ENCODE assay signal across 13 mouse cellular contexts in genomic region chr7:142661811-142662210, GRCm38 (mm10). TPM values are rescaled to one million over a fixed set of nuclear protein-coding genes. Genes with fewer than 3 reads are reported as not detected.
DNase-seq lines count a peak whose midpoint lies in the region; ATAC-seq and TF ChIP-seq lines count a peak whose summit lies in the region.
"Had no signal": no experiment of that assay in that cellular context is flagged by ENCODE, and none has a peak within 500 bp of the region (broad histone marks: within the 10 kb centered on the region; RNA-seq: fewer than 3 reads in every experiment).

No protein-coding gene starts in this region.

- no peaks in the 10 kb centered on the region for H3K9me3 ChIP-seq in kidney, embryonic 14.5 days (ENCODE audit: control insufficient read depth, low read length)
- no peaks in the 10 kb centered on the region for H3K9me3 ChIP-seq in embryonic facial prominence, embryonic 10.5 days
- no peaks in the 10 kb centered on the region for H3K9me3 ChIP-seq in embryonic facial prominence, embryonic 12.5 days
- H3K9me3 ChIP-seq in limb, embryonic 14.5 days (ENCODE audit: control insufficient read depth, low read length), result no peaks in the 10 kb centered on the region

- no peak overlapping the region; the same call in 1 of the 2 replicates for H3K27ac ChIP-seq in kidney, embryonic 14.5 days (ENCODE audit: low read depth, low read length)
- H3K27ac ChIP-seq in embryonic facial prominence, embryonic 10.5 days (replicated peaks), result peak overlapping the region; percentile 89
- H3K27ac ChIP-seq in embryonic facial prominence, embryonic 12.5 days, result 0 out of 2 replicates have a peak overlapping the region, but pooled peaks have one; percentile 95
- H3K27ac ChIP-seq in limb, embryonic 14.5 days (replicated peaks; ENCODE audit: low read depth, low read length), result peak overlapping the region; percentile 96
- H3K27ac ChIP-seq: hindbrain, embryonic 14.5 days; left cerebral cortex, adult 2 months; macrophage had no signal

- H3K4me1 ChIP-seq in kidney, embryonic 14.5 days (ENCODE audit: control insufficient read depth, insufficient read depth, low read length), result peaks cover 16% of the 10 kb centered on the region
- peaks cover 60% of the 10 kb centered on the region for H3K4me1 ChIP-seq in embryonic facial prominence, embryonic 10.5 days
- peaks cover 12% of the 10 kb centered on the region; the same call in 1 of the 2 replicates for H3K4me1 ChIP-seq in embryonic facial prominence, embryonic 12.5 days
- peaks cover 3% of the 10 kb centered on the region; the same call in 1 of the 2 replicates for H3K4me1 ChIP-seq in limb, embryonic 14.5 days (ENCODE audit: control insufficient read depth, insufficient read depth, low read length)

- no peak for TF ChIP-seq POLR2A in limb, embryonic 14.5 days (IDR thresholded peaks at IDR 0.05; ENCODE audit: borderline replicate concordance, extremely low read depth, insufficient read depth, insufficient read length)

- peaks cover 3% of the 10 kb centered on the region; the same call in 1 of the 2 replicates for H3K36me3 ChIP-seq in kidney, embryonic 14.5 days (ENCODE audit: control insufficient read depth, insufficient read depth, low read length)
- peaks cover 13% of the 10 kb centered on the region for H3K36me3 ChIP-seq in embryonic facial prominence, embryonic 10.5 days (replicated peaks)
- 0 out of 2 replicates have a peak, but pooled peaks cover 6% of the 10 kb centered on the region for H3K36me3 ChIP-seq in embryonic facial prominence, embryonic 12.5 days
- peaks cover 10% of the 10 kb centered on the region for H3K36me3 ChIP-seq in limb, embryonic 14.5 days (ENCODE audit: control insufficient read depth, insufficient read depth, low read length)

- H3K27me3 ChIP-seq in kidney, embryonic 14.5 days (ENCODE audit: control insufficient read depth, insufficient read depth, low read length), result peaks cover 82% of the 10 kb centered on the region
- H3K27me3 ChIP-seq in embryonic facial prominence, embryonic 10.5 days (replicated peaks; ENCODE audit: low read depth, poor library complexity, severe bottlenecking), result peaks cover 100% of the 10 kb centered on the region
- H3K27me3 ChIP-seq in embryonic facial prominence, embryonic 12.5 days, result peaks cover 83% of the 10 kb centered on the region
- H3K27me3 ChIP-seq in limb, embryonic 14.5 days (ENCODE audit: control insufficient read depth, insufficient read depth, low read length), result peaks cover 72% of the 10 kb centered on the region

- H3K4me3 ChIP-seq in kidney, embryonic 14.5 days (ENCODE audit: low read length), result peak overlapping the region; percentile 64
- H3K4me3 ChIP-seq in embryonic facial prominence, embryonic 10.5 days, result peak overlapping the region; percentile 64
- H3K4me3 ChIP-seq in embryonic facial prominence, embryonic 12.5 days, result peak overlapping the region; percentile 62
- H3K4me3 ChIP-seq in limb, embryonic 14.5 days (replicated peaks; ENCODE audit: low read length), result peak overlapping the region; percentile 71
- H3K4me3 ChIP-seq: left cerebral cortex, adult 2 months had no signal

- peak overlapping the region; percentile 88; the same call in 1 of the 2 replicates for H3K9ac ChIP-seq in kidney, embryonic 14.5 days (ENCODE audit: low read depth, low read length)
- H3K9ac ChIP-seq in embryonic facial prominence, embryonic 12.5 days, result peak overlapping the region; percentile 91; the same call in 1 of the 2 replicates
- H3K9ac ChIP-seq in limb, embryonic 14.5 days (ENCODE audit: low read depth, low read length, severe bottlenecking), result peak overlapping the region; percentile 96
- H3K9ac ChIP-seq: hindbrain, embryonic 14.5 days had no signal

- no peak for DNase-seq in kidney, adult 18-20 months
- DNase-seq in embryonic facial prominence, embryonic 10.5 days (ENCODE audit: low spot score), result no peak
- DNase-seq in limb, embryonic 14.5 days (ENCODE audit: low spot score), result no peak
- DNase-seq in left cerebral cortex, adult 11 months (ENCODE audit: low spot score), result no peak
- DNase-seq: adrenal gland, postnatal 36 days; cerebellum, adult 18-20 months; kidney, postnatal 25 days had no signal

- peak overlapping the region; percentile 67 for H3K4me2 ChIP-seq in kidney, embryonic 14.5 days (replicated peaks; ENCODE audit: low read depth, low read length)
- H3K4me2 ChIP-seq in embryonic facial prominence, embryonic 12.5 days (replicated peaks), result peak overlapping the region; percentile 56
- peak overlapping the region; percentile 67 for H3K4me2 ChIP-seq in limb, embryonic 14.5 days (replicated peaks; ENCODE audit: low read depth, low read length, severe bottlenecking)

- no peak for ATAC-seq in kidney, embryonic 14.5 days (ENCODE audit: low FRiP score, low TSS enrichment)
- ATAC-seq in embryonic facial prominence, embryonic 12.5 days (ENCODE audit: insufficient number of reproducible peaks, insufficient read depth, low FRiP score, low TSS enrichment), result no peak
- ATAC-seq in limb, embryonic 14.5 days (ENCODE audit: low FRiP score, low read depth), result no peak
- no peak for ATAC-seq in monocyte, adult 5-6 weeks (replicated peaks; ENCODE audit: insufficient number of reproducible peaks, low FRiP score, low TSS enrichment, poor library complexity, severe bottlenecking)

RNA-seq across cellular contexts. Expression of gene Igf2, which starts 4.8 kb away (rescaled TPM):
- 627 and 715 TPM in 2 replicates for polyA plus RNA-seq in kidney, embryonic 14.5 days (2014; fragmentation: Nextera tagmentation; extraction: Ambion mirVana)
- polyA plus RNA-seq in embryonic facial prominence, embryonic 10.5 days (2016; fragmentation: Nextera tagmentation; extraction: Ambion mirVana), result 360 and 378 TPM in 2 replicates
- 701 and 722 TPM in 2 replicates for polyA plus RNA-seq in embryonic facial prominence, embryonic 12.5 days (2016; fragmentation: Nextera tagmentation; extraction: Ambion mirVana)
- 4,240 and 5,416 TPM in 2 replicates for polyA plus RNA-seq in limb, embryonic 14.5 days (2012; rRNA removed)
- 1,472 and 1,504 TPM in 2 replicates for polyA plus RNA-seq in limb, embryonic 14.5 days (2014; fragmentation: Nextera tagmentation; extraction: Ambion mirVana)
- total RNA-seq in monocyte, adult 5-6 weeks (2017), result 0.21 TPM in 1 of 3 replicates, not detected in the others

RNA-seq across cellular contexts. Expression of gene Gm49394, which starts 7.9 kb away (rescaled TPM):
- polyA plus RNA-seq in kidney, embryonic 14.5 days (2014; fragmentation: Nextera tagmentation; extraction: Ambion mirVana), result not detected in 2 replicates
- polyA plus RNA-seq in embryonic facial prominence, embryonic 10.5 days (2016; fragmentation: Nextera tagmentation; extraction: Ambion mirVana), result not detected in 2 replicates
- 0.04 TPM in 1 of 2 replicates, not detected in the other for polyA plus RNA-seq in embryonic facial prominence, embryonic 12.5 days (2016; fragmentation: Nextera tagmentation; extraction: Ambion mirVana)
- polyA plus RNA-seq in limb, embryonic 14.5 days (2012; rRNA removed), result 1.4 and 2.8 TPM in 2 replicates
- polyA plus RNA-seq in limb, embryonic 14.5 days (2014; fragmentation: Nextera tagmentation; extraction: Ambion mirVana), result 0.19 and 0.41 TPM in 2 replicates
- not detected in 3 replicates for total RNA-seq in monocyte, adult 5-6 weeks (2017)
- total RNA-seq: adrenal gland, postnatal 36 days had no signal
- polyA plus RNA-seq: hindbrain, embryonic 14.5 days; macrophage had no signal
